Mouse (Mus musculus) spleen, postnatal 0 days (tissue): ENCODE data around the gene Ift81. TPM values are rescaled to one million over a fixed set of nuclear protein-coding genes. Genes with fewer than 3 reads are reported as not detected.

Experiments used
- polyA plus RNA-seq: library from polyadenylated mRNA; unstranded; fragments of >200 nt; fragmentation: Nextera tagmentation; extraction: Ambion mirVana; gene quantifications from 2 replicates; pipeline ENCODE4 v1.2.1, GENCODE M21; 2015

Ift81 gene
- polyA plus RNA-seq, result 5.2 and 10.6 TPM in 2 replicates

DNA sequence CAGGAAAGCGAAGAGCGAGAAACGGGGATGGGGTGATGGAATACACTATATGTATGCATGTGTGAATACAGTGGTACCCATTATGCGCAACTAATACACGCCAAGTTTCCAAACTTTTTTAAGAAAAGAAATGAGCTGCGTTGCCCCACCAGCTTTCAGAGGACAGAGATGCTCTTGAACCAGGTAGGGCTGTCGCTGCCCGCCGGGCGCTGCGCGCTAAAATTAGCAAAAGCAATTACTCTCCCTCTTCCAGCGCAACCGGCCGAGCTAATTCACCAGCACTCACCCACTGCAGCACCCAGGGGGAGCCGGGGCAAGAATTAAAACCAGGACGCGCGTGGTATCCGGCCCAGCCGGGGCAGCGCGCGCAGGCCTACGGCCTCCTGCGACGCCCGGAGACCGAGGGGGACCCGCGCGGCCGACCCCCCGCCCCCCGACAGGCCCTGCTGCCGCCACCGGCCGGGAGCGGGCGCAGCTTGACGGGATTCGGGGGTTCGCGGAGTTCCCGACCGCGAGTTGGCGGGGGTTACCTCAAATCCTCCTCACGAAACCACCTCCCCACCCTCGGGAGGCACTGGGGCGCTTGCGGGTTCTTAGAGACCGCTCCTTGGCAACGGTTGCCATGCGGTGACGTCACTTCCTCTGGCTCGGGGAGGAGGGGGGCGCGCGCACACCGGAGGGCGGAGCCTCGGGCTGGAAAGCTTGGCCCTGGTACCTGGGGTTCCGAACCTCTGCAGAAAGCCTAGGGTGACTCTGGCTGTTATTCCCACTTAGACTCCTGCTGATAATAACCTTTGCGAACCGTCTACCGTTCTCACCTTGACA lies at the start of gene Ift81:
Gene Ift81, minus strand, starts transcription at position 611 of the 825 bp plus-strand sequence.

DNA sequence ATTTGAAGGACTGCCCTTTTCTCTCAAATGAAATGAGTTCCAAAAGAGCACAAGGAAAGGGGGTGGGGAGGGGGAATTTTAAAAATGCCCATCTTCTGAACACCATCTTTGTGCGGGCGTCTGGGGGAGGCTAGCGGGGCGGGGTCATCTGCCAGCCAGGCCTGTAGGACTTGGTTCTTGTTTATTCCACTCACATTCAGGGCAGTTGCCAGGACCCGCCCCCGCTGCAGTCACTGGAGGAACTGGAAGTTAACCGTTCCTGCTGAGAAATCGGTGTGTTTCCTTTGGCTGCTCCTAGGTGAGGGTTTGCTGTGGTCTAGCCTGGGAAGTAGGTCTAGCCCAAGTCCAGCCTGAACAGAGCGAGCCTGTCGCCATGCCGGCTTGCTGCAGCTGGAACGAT lies 29.4 kb upstream of the Ift81 start, which contains the start of gene P2rx7:
Gene P2rx7, plus strand, starts transcription at position 211 of the 400 bp plus-strand sequence.

DNA sequence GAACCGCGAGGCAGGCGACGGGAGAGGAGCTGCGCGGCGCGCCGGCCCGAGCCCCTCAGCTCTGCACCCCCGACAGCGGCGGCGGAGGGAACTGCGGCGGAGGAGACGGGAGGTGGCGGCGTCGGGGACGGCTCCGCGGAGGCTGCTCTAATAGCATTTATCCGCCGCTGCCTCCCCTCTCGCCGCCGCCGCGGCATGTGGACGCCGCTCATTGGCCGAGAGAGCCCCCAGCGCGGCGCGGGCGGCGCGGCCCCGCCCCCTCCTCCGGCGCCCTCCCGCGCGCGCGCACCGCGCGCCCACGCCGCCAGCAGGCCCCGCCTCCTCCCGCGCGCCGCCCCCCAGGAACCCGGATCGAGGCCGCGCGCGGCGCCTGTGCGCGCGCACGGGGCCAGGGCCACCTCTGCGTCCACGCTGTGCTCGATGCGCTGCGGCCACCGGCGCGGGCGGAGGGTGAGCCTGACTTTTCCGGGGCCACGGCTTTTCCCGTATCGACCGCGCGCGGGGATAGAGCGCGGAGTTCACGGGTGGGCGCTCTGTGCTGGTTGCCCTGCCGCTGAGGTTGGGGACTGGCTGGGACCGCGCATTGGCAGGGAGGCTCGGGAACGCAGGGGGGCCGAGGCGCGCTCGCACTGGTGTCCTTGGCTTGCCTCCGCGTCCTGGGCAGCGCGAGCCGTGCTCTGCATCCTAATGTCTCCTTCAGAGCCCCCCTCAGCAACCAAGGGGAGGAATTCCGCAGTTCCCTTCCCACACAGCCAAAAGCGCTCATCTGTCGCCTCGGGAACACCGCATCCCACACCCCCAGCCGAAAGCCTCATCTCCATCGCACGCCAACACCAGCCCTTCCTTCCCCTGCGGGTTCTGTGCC lies 112.0 kb downstream of the Ift81 start, which contains the start of gene Atp2a2:
Gene Atp2a2, minus strand, starts transcription at position 149 of the 865 bp plus-strand sequence.

Other genes starting within 250 kb of the Ift81 start
- gene Gpn3, start 242.6 kb downstream of the Ift81 start, polyA plus RNA-seq, result 58.0 and 67.6 TPM in 2 replicates
- gene Fam216a, start 242.2 kb downstream of the Ift81 start, polyA plus RNA-seq, result 30.1 and 32.6 TPM in 2 replicates
- 147 and 149 TPM in 2 replicates for gene Arpc3, start 222.6 kb downstream of the Ift81 start, polyA plus RNA-seq
- 22.4 and 22.7 TPM in 2 replicates for gene Anapc7, start 192.8 kb downstream of the Ift81 start, polyA plus RNA-seq
- 16.0 and 17.2 TPM in 2 replicates for gene Atp2a2, start 112.3 kb downstream of the Ift81 start, polyA plus RNA-seq
- 3.4 and 5.0 TPM in 2 replicates for gene P2rx7, start 29.4 kb upstream of the Ift81 start, polyA plus RNA-seq
- gene P2rx4, start 93.0 kb upstream of the Ift81 start, polyA plus RNA-seq, result 16.2 and 24.2 TPM in 2 replicates
- 28.3 and 28.6 TPM in 2 replicates for gene Camkk2, start 164.9 kb upstream of the Ift81 start, polyA plus RNA-seq
- gene Anapc5, start 206.8 kb upstream of the Ift81 start, polyA plus RNA-seq, result 233 and 241 TPM in 2 replicates
- 14.5 and 16.3 TPM in 2 replicates for gene Rnf34, start 235.5 kb upstream of the Ift81 start, polyA plus RNA-seq